Mouse (Mus musculus) kidney, adult 2 months (tissue): Measurements from ENCODE around the gene Trim41.

ENCODE experiments used
- CTCF ChIP-seq: fragments of 200-500 bp; conservative IDR thresholded peaks from 2 replicates; pipeline ENCODE4 v1.5.1; 2011; ENCODE audit warnings: low read depth, mild to moderate bottlenecking, control low read depth, low read length, moderate library complexity, mixed read lengths; ENCODE audit not compliant: insufficient read depth, insufficient read length
- POLR2A ChIP-seq: fragments of 200-500 bp; IDR thresholded peaks from one replicate; pipeline ENCODE4 v1.6.1; 2011; ENCODE audit warnings: low read depth, low read length, control low read depth

- no peak for TF ChIP-seq CTCF
- TF ChIP-seq POLR2A: no peak
Observed at GRCm38 (mm10) chr11:48807563-48808303, 9.4 kb downstream of the Trim41 start.
